Mouse (Mus musculus) liver, postnatal 0 days (tissue): ENCODE data around the gene Kdelr1.

ENCODE experiments used
- CTCF ChIP-seq: sonication (generic); IDR thresholded peaks from 2 replicates; pipeline ENCODE4 v1.5.1; 2016; ENCODE audit warnings: antibody characterized with exemption, low read depth
- EP300 ChIP-seq: IDR thresholded peaks from 2 replicates; pipeline ENCODE4 v1.6.1; 2016; ENCODE audit warnings: antibody characterized with exemption, low read depth, mild to moderate bottlenecking

DNA sequence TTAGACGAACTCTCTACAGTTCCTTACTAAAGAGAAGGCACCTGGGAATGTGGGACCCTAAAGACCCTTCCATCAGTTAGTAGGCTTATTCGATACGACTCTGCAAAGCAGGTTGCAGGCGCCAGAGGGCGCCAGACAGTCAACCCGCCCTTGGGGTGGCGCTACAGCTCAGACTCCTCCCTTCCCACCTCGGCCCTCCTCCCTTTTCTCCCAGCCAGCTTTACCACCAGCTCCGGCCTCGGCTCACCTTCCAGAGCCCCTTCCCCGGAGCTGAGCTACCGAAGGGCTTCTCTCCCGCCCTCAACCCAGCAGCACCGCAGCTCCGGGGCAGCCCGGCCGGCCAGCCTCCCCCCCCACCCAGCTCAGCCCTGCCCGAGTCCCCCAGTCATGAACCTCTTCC, at the start of gene Kdelr1:
- no peak for TF ChIP-seq EP300
- peak; percentile 99 for TF ChIP-seq CTCF
